Mouse (Mus musculus) large intestine, adult 2 months (tissue): ENCODE measurements around the gene Ms4a14. TPM values are rescaled to one million over a fixed set of nuclear protein-coding genes. Genes with fewer than 3 reads are reported as not detected.
"Not testable (repeated sequence)": the region's sequence is repeated elsewhere in the genome, so short reads cannot be mapped to it uniquely, and the experiment has no call there.

Experiments
- DNase-seq: peaks from one replicate; pipeline ENCODE4 v3.0.0-alpha.2; 2012; ENCODE audit warnings: low read depth, low spot score
- WGBS: fragments of 180-500 bp; shearing (Covaris S2); methylation state at CpG from one replicate; pipeline ENCODE4 v1.1.7; 2018; 5-methylcytosine and 5-hydroxymethylcytosine counted together
- polyA plus RNA-seq: library from polyadenylated mRNA; depleted of rRNA; stranded (reverse); fragments of >200 nt; gene quantifications from 2 replicates; pipeline ENCODE4 v1.2.3, GENCODE M21; 2012; rRNA removed

The Ms4a14 gene
- polyA plus RNA-seq, 1 experiment, result 0.09 TPM

DNA sequence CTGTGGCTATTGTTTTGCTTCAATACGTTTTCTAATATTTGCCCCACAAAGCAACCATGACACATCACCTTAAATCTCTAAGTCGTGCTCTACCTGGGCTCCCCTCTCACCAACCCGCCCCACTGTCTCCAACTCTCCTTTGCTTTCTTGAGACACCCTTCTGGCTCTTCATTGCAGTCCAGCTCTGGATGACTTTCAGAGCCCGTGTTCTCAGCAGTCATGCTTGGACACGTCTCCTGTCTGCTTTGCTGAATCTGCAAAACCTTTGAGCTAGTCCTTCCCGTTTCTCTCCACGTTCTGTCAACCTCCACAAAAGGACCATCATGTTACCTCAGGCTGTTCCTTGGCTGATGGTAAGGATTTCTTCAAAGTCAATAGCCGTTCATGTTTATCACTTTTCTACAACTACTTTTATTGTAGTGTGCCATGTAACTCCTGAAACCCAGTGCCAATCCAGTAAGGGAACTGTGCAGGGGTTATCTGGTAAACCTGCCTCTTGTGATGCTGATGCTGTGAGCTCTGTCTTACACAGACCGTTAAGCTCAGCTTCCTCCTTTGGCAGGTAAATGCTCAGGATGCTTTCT, 49.6 kb downstream of the Ms4a14 start:
- WGBS, result 76% methylated on average over 9 of the region's 9 CpGs
- DNase-seq, result no peak

DNA sequence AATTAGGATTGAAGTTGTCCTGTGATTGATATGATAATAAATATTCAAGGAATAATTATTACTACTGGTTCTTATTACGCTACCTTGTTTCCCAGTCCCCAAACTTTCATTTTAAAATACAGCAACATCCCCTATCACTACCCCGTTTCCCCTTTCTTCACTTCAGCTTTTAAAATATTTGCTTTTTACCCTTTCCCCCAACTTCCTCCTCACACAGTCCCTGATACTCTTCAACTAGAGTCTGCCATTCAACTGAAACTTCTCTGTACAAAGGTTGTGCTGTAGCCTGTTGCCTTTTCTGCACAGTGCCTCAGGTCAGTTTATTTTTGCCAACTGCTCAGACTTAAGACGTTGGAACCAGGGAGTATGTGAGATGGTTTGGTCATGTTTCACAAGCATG, 50.7 kb downstream of the Ms4a14 start:
- DNase-seq, result no peak
- WGBS, result 58% methylated on average over 3 of the region's 3 CpGs

DNA sequence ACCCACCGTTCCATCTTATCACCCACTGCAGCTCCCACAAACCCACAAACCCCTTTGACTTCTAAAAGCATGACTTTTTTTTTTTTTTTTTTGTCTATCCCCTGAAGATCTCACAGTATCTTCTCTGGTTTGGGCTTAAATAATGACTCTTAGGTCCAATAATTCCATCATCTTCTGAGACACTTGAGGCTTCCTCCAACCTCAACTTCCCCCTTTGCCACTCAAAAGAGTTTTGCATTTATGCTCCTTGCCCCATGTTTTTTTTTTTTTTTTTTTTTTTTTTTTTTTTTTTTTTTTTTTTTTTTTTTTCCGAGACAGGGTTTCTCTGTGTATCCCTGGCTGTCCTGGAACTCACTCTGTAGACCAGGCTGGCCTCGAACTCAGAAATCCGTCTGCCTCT, 51.3 kb downstream of the Ms4a14 start:
- not testable (repeated sequence) for DNase-seq
- WGBS, result 64% methylated on average over 4 of the region's 4 CpGs

DNA sequence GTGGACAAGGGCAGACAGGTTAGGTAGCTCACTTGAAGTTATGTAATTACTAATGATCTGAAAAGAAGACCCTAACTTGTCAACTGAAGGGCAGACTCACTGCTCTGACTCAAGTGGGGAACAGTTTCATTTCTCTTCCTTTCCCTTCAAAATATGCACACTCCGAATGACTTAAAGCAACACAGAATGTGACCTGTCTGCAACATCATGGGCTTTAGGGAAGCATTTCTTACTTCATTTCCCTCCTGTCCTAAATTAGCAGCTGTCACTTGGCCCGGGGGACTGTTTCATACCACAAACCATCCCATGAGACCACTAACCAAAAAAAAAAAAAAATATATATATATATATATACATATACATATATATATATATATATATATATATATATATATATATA, 52.7 kb downstream of the Ms4a14 start:
- 73% methylated on average over 2 of the region's 2 CpGs for WGBS
- DNase-seq, result no peak

Other genes with a start within 250 kb of the Ms4a14 start
- gene Ms4a8a, start 233.4 kb downstream of the Ms4a14 start, polyA plus RNA-seq, result 542 and 606 TPM in 2 replicates
- not detected in 2 replicates for gene 1700017D01Rik, start 183.6 kb downstream of the Ms4a14 start, polyA plus RNA-seq
- gene 1700025F22Rik, start 149.1 kb downstream of the Ms4a14 start, polyA plus RNA-seq, result not detected in 2 replicates
- not detected in 2 replicates for gene Ms4a13, start 117.7 kb downstream of the Ms4a14 start, polyA plus RNA-seq
- 21.1 and 22.5 TPM in 2 replicates for gene Ms4a12, start 82.0 kb downstream of the Ms4a14 start, polyA plus RNA-seq
- gene Ms4a1, start 48.2 kb downstream of the Ms4a14 start, polyA plus RNA-seq, result 2.6 and 2.8 TPM in 2 replicates
- gene Ms4a5, start 30.6 kb downstream of the Ms4a14 start, polyA plus RNA-seq, result not detected in 2 replicates
- gene Ms4a7, start 21.7 kb upstream of the Ms4a14 start, polyA plus RNA-seq, result 5.4 and 6.5 TPM in 2 replicates
- 1.6 and 4.4 TPM in 2 replicates for gene Ms4a4a, start 61.1 kb upstream of the Ms4a14 start, polyA plus RNA-seq
- 0.58 and 0.97 TPM in 2 replicates for gene Ms4a4c, start 90.3 kb upstream of the Ms4a14 start, polyA plus RNA-seq
- 4.2 and 5.4 TPM in 2 replicates for gene Ms4a4b, start 129.1 kb upstream of the Ms4a14 start, polyA plus RNA-seq
- 4.7 and 8.6 TPM in 2 replicates for gene Ms4a6c, start 154.9 kb upstream of the Ms4a14 start, polyA plus RNA-seq
- gene Gm8369, start 171.5 kb upstream of the Ms4a14 start, polyA plus RNA-seq, result 3.3 and 3.7 TPM in 2 replicates
- 5.6 and 8.3 TPM in 2 replicates for gene Ms4a6b, start 202.1 kb upstream of the Ms4a14 start, polyA plus RNA-seq
- 8.2 and 13.2 TPM in 2 replicates for gene Ms4a4d, start 222.3 kb upstream of the Ms4a14 start, polyA plus RNA-seq